ENCODE assay signal across 7 mouse cellular contexts in genomic region chr6:124779222-124779983, GRCm38 (mm10). TPM values are rescaled to one million over a fixed set of nuclear protein-coding genes. Genes with fewer than 3 reads are reported as not detected.
DNase-seq lines count a peak whose midpoint lies in the region; ATAC-seq lines count a peak whose summit lies in the region.

Lrrc23 (minus strand) TSS chr6:124779727.

- WGBS in forebrain, embryonic 10.5 days, result 3% methylated on average over 23 of the region's 23 CpGs
- WGBS in hindbrain, embryonic 14.5 days, result 2% methylated on average over 23 of the region's 23 CpGs
- 2% methylated on average over 23 of the region's 23 CpGs for WGBS in liver, embryonic 13.5 days (ENCODE audit: insufficient replicate concordance)

- peak within 1 kb of the TSS; percentile 78 for H3K4me2 ChIP-seq in hindbrain, embryonic 14.5 days (replicated peaks)
- H3K4me2 ChIP-seq in liver, embryonic 13.5 days, result peak within 1 kb of the TSS; percentile 44

- H3K9ac ChIP-seq in hindbrain, embryonic 14.5 days, result peak within 1 kb of the TSS; percentile 49
- no peak within 1 kb of the TSS for H3K9ac ChIP-seq in liver, embryonic 13.5 days

- peak; percentile 58 to 69 for DNase-seq in CD8-positive naive resting alpha-beta T cell, adult 2 months (ENCODE audit: low read depth in 2 of 2, low spot score in 2 of 2)
- DNase-seq in Muller cell, postnatal 12 days (ENCODE audit: inconsistent ontology term), result peak; percentile 64
- peak; percentile 76 for DNase-seq in forebrain, embryonic 10.5 days (ENCODE audit: extremely low spot score, low spot score)
- DNase-seq in hindbrain, embryonic 14.5 days (ENCODE audit: low spot score), result peak; percentile 73
- DNase-seq in liver, embryonic 13.5 days, result no peak
- no peak for DNase-seq in layer of hippocampus, adult 9-10 months (ENCODE audit: low spot score)

- peak within 1 kb of the TSS; percentile 81 for H3K27ac ChIP-seq in forebrain, embryonic 10.5 days
- H3K27ac ChIP-seq in hindbrain, embryonic 14.5 days, result peak within 1 kb of the TSS; percentile 43
- no peak within 1 kb of the TSS for H3K27ac ChIP-seq in liver, embryonic 13.5 days

- peaks cover 30% of the 10 kb centered on the region for H3K27me3 ChIP-seq in forebrain, embryonic 10.5 days (ENCODE audit: poor library complexity, severe bottlenecking)
- 0 out of 2 replicates have a peak, but pooled peaks cover 4% of the 10 kb centered on the region for H3K27me3 ChIP-seq in hindbrain, embryonic 14.5 days (ENCODE audit: control insufficient read depth, insufficient read depth, low read length)
- peaks cover 41% of the 10 kb centered on the region for H3K27me3 ChIP-seq in liver, embryonic 13.5 days

- H3K9me3 ChIP-seq in forebrain, embryonic 10.5 days, result no peaks in the 10 kb centered on the region
- H3K9me3 ChIP-seq in hindbrain, embryonic 14.5 days (ENCODE audit: control insufficient read depth, low read length), result no peaks in the 10 kb centered on the region
- no peaks in the 10 kb centered on the region for H3K9me3 ChIP-seq in liver, embryonic 13.5 days (replicated peaks)

- H3K36me3 ChIP-seq in forebrain, embryonic 10.5 days (replicated peaks), result no peaks in the 10 kb centered on the region
- no peaks in the 10 kb centered on the region for H3K36me3 ChIP-seq in hindbrain, embryonic 14.5 days (replicated peaks; ENCODE audit: control insufficient read depth, insufficient read depth)
- H3K36me3 ChIP-seq in liver, embryonic 13.5 days, result no peaks in the 10 kb centered on the region

- peaks cover 43% of the 10 kb centered on the region for H3K4me1 ChIP-seq in forebrain, embryonic 10.5 days
- peaks cover 13% of the 10 kb centered on the region; the same call in 1 of the 2 replicates for H3K4me1 ChIP-seq in hindbrain, embryonic 14.5 days (replicated peaks; ENCODE audit: control insufficient read depth, insufficient read depth, low read length)
- H3K4me1 ChIP-seq in liver, embryonic 13.5 days (replicated peaks), result peaks cover 11% of the 10 kb centered on the region; the same call in 1 of the 2 replicates

- peak; percentile 62; the same call in 1 of the 2 replicates for ATAC-seq in hindbrain, embryonic 14.5 days (ENCODE audit: low FRiP score)
- ATAC-seq in liver, embryonic 13.5 days (ENCODE audit: low read depth), result no peak
- ATAC-seq in monocyte, adult 5-6 weeks (replicated peaks; ENCODE audit: insufficient number of reproducible peaks, low FRiP score, low TSS enrichment, poor library complexity, severe bottlenecking), result 0 out of 2 replicates have a peak, but pooled peaks have one; percentile 5

- peak within 1 kb of the TSS; percentile 52 for H3K4me3 ChIP-seq in forebrain, embryonic 10.5 days
- H3K4me3 ChIP-seq in hindbrain, embryonic 14.5 days (replicated peaks; ENCODE audit: low read length), result peak within 1 kb of the TSS; percentile 33
- peak within 1 kb of the TSS; percentile 4 for H3K4me3 ChIP-seq in liver, embryonic 13.5 days (replicated peaks)

RNA-seq across cellular contexts. Expression of gene Lrrc23, which starts in this region (rescaled TPM):
- polyA plus RNA-seq in forebrain, embryonic 10.5 days (2016; fragmentation: Nextera tagmentation; extraction: Ambion mirVana), result 4.9 and 5.3 TPM in 2 replicates
- polyA plus RNA-seq in hindbrain, embryonic 14.5 days (2014; fragmentation: Nextera tagmentation; extraction: Ambion mirVana), result 3.7 and 6.4 TPM in 2 replicates
- polyA plus RNA-seq in liver, embryonic 13.5 days (2015; fragmentation: Nextera tagmentation; extraction: Ambion mirVana), result not detected in 2 replicates
- 2.2 TPM in 1 of 3 replicates, not detected in the others for total RNA-seq in monocyte, adult 5-6 weeks (2017)

Comparison
In these comparisons a context has a peak if more than half of its experiments do, and no peak if none do; other contexts are left out.
1. DNase-seq: peak in CD8-positive naive resting alpha-beta T cell, adult 2 months (2 of 2), Muller cell, postnatal 12 days (single experiment), forebrain, embryonic 10.5 days (single experiment) and hindbrain, embryonic 14.5 days (single experiment); none in liver, embryonic 13.5 days (single experiment) and layer of hippocampus, adult 9-10 months (single experiment).
2. Peak in every context shown above with its lines, with median percentiles within 50 percentile points of each other: H3K4me3 ChIP-seq.